Mouse (Mus musculus) neural tube, embryonic 12.5 days (tissue): ENCODE measurements around the gene Aurkaip1. TPM values are rescaled to one million over a fixed set of nuclear protein-coding genes. Genes with fewer than 3 reads are reported as not detected.
A peak's percentile ranks its signal among the peaks of the same experiment; 100 is the strongest.

Source experiments
- ATAC-seq: fragments of 200-750 bp; cut with Nextera tagmentation; 2 replicates; pipeline ENCODE4 v1.8.0; 2017; ENCODE audit warnings: low read depth, mild to moderate bottlenecking, moderate TSS enrichment, moderate library complexity; ENCODE audit not compliant: low FRiP score
- H3K27ac ChIP-seq: fragments of 300-500 bp; sonication (generic); 2 replicates; pipeline ENCODE4 v1.5.1; 2016
- H3K27me3 ChIP-seq: fragments of 300-500 bp; sonication (generic); replicated peaks from 2 replicates; pipeline ENCODE4 v1.6.1; 2016; ENCODE audit warnings: mild to moderate bottlenecking
- H3K36me3 ChIP-seq: fragments of 300-500 bp; sonication (generic); 2 replicates; pipeline ENCODE4 v1.6.1; 2016; ENCODE audit warnings: mild to moderate bottlenecking
- H3K4me1 ChIP-seq: fragments of 300-500 bp; sonication (generic); 2 replicates; pipeline ENCODE4 v1.6.1; 2016
- H3K4me2 ChIP-seq: fragments of 300-500 bp; sonication (generic); replicated peaks from 2 replicates; pipeline ENCODE4 v1.6.1; 2016; ENCODE audit warnings: mild to moderate bottlenecking
- H3K4me3 ChIP-seq: fragments of 300-500 bp; sonication (generic); 2 replicates; pipeline ENCODE4 v1.5.1; 2016
- H3K9ac ChIP-seq: fragments of 300-500 bp; sonication (generic); 2 replicates; pipeline ENCODE4 v1.6.1; 2016; ENCODE audit warnings: mild to moderate bottlenecking
- H3K9me3 ChIP-seq: fragments of 300-500 bp; sonication (generic); 2 replicates; pipeline ENCODE4 v1.6.1; 2016; ENCODE audit warnings: mild to moderate bottlenecking
- WGBS: fragments of 180-500 bp; shearing (Covaris S2); methylation state at CpG from one replicate; pipeline ENCODE4 v1.1.7; 2016; 5-methylcytosine and 5-hydroxymethylcytosine counted together
- polyA plus RNA-seq: library from polyadenylated mRNA; unstranded; fragments of >200 nt; fragmentation: Nextera tagmentation; extraction: Ambion mirVana; gene quantifications from 2 replicates; pipeline ENCODE4 v1.2.1, GENCODE M21; 2016

Aurkaip1 gene
- polyA plus RNA-seq, 1 experiment from 2014 or later = 142 TPM

DNA sequence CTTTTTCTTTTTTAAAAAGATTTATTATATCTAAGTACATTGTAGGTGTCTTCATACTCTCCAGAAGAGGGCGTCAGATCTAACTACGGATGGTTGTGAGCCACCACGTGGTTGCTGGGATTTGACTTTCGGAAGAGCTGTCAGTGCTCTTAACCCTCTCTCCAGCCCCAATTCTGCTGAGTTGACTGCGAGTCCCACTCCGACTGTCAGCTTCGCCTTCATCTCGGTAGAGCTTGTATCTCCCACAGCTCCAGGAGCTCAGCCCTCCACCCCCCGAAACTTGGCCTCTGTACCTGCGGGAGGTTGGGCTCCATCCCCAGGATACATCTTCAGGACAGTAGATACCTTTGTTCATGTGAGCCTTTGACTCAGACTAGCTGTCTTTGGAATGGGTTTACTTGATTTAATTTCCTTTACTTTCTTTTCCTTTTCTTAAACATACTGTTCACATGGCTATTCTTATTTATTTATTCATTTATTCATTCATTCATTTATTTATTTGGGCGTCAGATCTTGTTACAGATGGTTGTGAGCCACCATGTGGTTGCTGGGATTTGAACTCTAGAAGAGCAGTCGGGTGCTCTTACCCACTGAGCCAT, 28.2 kb upstream of the Aurkaip1 start, which contains the start of gene Mrpl20:
Mrpl20 (plus strand) TSS at position 138 of the 599 bp plus-strand sequence.
- peak within 1 kb of the TSS; percentile 91 for H3K4me3 ChIP-seq
- no peaks in the 10 kb centered on the region for H3K27me3 ChIP-seq
- peak within 1 kb of the TSS; percentile 72 for H3K4me2 ChIP-seq
- peaks cover 12% of the 10 kb centered on the region for H3K36me3 ChIP-seq
- peak; percentile 53 for ATAC-seq
- no peaks in the 10 kb centered on the region for H3K9me3 ChIP-seq
- 16% methylated on average over 12 of the region's 12 CpGs for WGBS
- H3K9ac ChIP-seq = peak within 1 kb of the TSS; percentile 86
- peaks cover 17% of the 10 kb centered on the region for H3K4me1 ChIP-seq
- no peak within 1 kb of the TSS for H3K27ac ChIP-seq

DNA sequence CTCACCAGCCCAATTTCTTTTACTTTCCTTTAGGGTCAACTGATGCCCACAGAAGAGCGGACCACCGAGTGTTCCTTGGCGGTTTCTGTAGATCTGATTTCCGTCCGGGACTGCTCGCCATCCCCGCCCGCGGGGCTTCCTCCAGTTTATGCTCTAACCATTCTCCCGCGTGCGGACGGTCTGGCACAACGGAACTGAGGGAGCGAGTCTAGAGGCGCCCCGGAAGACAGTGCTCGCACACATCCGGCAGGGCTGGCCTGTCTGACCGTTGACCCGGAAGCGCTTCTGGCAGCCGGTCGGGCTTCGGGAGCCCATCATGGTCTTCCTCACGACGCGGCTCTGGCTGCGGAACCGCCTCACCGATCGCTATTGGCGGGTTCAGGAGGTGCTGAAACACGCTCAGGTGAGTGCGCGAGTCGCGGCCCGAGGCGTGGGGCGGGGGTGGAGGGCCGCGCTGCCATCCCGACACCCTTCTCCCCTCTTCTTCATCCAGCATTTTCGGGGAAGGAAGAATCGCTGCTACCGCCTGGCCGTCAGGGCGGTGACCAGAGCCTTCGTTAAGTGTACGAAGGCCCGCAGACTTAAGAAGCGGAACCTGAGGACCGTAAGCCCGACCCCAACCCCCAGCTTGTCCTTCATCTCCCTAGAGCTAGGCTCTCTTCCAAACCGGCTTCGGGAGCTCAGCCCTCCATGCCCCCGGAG, 27.6 kb upstream of the Aurkaip1 start:
- H3K27ac ChIP-seq = no peak overlapping the region
- peak overlapping the region; percentile 72 for H3K4me2 ChIP-seq
- under 1% methylated on average over 58 of the region's 58 CpGs for WGBS
- H3K9ac ChIP-seq = peak overlapping the region; percentile 86
- H3K4me3 ChIP-seq = peak overlapping the region; percentile 91
- no peaks in the 10 kb centered on the region for H3K27me3 ChIP-seq
- peak; percentile 95 for ATAC-seq
- peaks cover 17% of the 10 kb centered on the region for H3K4me1 ChIP-seq
- no peaks in the 10 kb centered on the region for H3K9me3 ChIP-seq
- H3K36me3 ChIP-seq = peaks cover 18% of the 10 kb centered on the region

- WGBS = 87% methylated on average over 3 of the region's 3 CpGs
- no peak overlapping the region for H3K4me2 ChIP-seq
- H3K36me3 ChIP-seq = peaks cover 40% of the 10 kb centered on the region
- peaks cover 22% of the 10 kb centered on the region for H3K4me1 ChIP-seq
- no peaks in the 10 kb centered on the region for H3K27me3 ChIP-seq
- H3K9me3 ChIP-seq = no peaks in the 10 kb centered on the region
- ATAC-seq = no peak
- H3K27ac ChIP-seq = no peak overlapping the region
- no peak overlapping the region for H3K4me3 ChIP-seq
- H3K9ac ChIP-seq = no peak overlapping the region
These were observed 23.2 kb upstream of the Aurkaip1 start for GRCm38 (mm10) chr4:155807841-155808240.

DNA sequence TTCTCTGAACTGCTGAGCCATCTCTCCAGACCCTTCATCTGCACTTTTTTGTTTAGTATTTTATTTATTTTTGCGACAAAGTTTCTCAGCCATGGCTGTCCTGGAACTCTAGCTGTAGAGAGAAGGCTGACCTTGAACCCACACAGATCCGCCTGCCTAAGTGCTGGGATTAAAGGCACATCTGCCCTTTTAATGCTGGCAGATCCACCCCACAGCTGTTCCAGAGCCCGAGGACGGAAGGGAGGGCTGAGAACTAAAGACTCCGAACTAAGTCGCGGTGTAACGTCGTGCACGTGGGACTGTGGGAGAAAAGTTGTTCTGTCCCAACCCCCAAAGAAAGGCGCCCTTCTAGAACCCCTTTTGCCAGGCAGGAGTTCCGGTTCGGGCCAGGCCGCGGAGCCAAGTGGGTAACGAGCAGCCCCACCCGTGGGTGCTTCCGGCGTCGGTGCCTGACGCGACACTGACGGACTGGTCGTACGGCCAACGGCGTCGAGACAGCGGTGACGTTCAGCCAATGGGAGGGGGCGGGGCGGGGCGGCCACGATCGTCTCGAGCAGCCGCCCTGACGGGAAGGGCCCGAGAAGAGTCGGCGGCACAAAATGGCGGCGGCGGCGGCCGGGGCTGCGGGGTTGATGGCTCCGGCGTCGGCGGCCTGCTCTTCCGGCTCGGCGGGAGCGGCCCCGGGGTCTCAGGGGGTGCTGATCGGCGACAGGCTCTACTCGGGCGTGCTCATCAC, 19.0 kb upstream of the Aurkaip1 start, which contains the start of gene Ccnl2:
Ccnl2 (plus strand) TSS at position 561 of the 736 bp plus-strand sequence.
- Histone ChIP-seq H3K9me3 (no peaks in the 10 kb centered on the region), H3K4me2 (peak within 1 kb of the TSS; percentile 89), H3K36me3 (peaks cover 68% of the 10 kb centered on the region), H3K27ac (peak within 1 kb of the TSS; percentile 80), H3K27me3 (no peaks in the 10 kb centered on the region), H3K4me1 (peaks cover 22% of the 10 kb centered on the region), H3K4me3 (peak within 1 kb of the TSS; percentile 100), H3K9ac (peak within 1 kb of the TSS; percentile 99)
- under 1% methylated on average over 60 of the region's 60 CpGs for whole genome bisulfite sequencing
- peak; percentile 100 for ATAC-seq

GRCm38 (mm10) chr4:155812665-155813181, 18.3 kb upstream of the Aurkaip1 start:
- no peaks in the 10 kb centered on the region for H3K9me3 ChIP-seq
- ATAC-seq = peak; percentile 45
- WGBS = under 1% methylated on average over 49 of the region's 49 CpGs
- peak overlapping the region; percentile 72 for H3K27ac ChIP-seq
- H3K4me3 ChIP-seq = peak overlapping the region; percentile 100
- peak overlapping the region; percentile 89 for H3K4me2 ChIP-seq
- peaks cover 68% of the 10 kb centered on the region for H3K36me3 ChIP-seq
- H3K9ac ChIP-seq = peak overlapping the region; percentile 99
- peaks cover 22% of the 10 kb centered on the region for H3K4me1 ChIP-seq
- H3K27me3 ChIP-seq = no peaks in the 10 kb centered on the region

DNA sequence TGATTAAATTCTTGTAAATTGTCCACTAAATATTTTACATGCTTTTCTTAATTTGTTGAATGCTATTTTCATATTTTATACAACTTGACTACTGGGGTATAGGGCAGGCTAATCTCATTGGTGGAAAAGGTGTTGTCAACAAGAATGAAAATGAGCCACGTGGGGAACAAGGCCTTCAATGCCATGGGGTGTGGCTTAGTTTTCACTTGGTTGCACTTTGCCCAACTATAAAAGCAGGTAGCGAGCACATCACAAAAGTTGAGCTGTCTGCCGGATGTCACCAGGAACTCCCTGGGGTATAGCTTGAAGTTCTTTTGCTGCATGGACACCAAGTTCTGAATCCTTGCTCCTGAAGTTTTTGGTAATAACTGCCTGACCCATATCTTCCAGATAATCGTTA, 13.5 kb upstream of the Aurkaip1 start:
- Histone ChIP-seq H3K27me3 (no peaks in the 10 kb centered on the region), H3K4me2 (no peak overlapping the region), H3K4me3 (no peak overlapping the region), H3K36me3 (peaks cover 85% of the 10 kb centered on the region), H3K4me1 (peaks cover 14% of the 10 kb centered on the region), H3K9ac (no peak overlapping the region), H3K9me3 (no peaks in the 10 kb centered on the region), H3K27ac (no peak overlapping the region)
- no peak for ATAC-seq
- WGBS = 83% methylated on average over 4 of the region's 4 CpGs

DNA sequence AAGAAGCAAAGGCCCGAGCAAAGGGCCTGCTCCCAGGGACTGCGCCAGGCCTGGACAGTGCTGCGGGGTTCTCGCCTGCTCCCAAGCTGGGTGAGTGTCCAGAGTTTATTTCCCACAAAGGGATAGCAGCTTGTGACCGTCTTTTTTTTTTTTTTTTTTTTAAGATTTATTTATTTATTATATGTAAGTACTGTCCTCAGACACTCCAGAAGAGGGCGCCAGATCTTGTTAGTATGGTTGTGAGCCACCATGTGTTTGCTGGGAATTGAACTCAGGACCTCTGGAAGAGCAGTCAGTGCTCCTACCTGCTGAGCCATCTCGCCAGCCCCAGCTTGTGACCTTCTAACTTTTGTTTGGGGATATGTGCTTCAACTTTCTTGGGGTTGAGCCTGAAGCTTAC, 10.0 kb upstream of the Aurkaip1 start:
- ATAC-seq = no peak
- peaks cover 92% of the 10 kb centered on the region for H3K36me3 ChIP-seq
- H3K27ac ChIP-seq = no peak overlapping the region
- no peak overlapping the region for H3K4me2 ChIP-seq
- H3K9me3 ChIP-seq = no peaks in the 10 kb centered on the region
- 87% methylated on average over 7 of the region's 7 CpGs for WGBS
- H3K4me3 ChIP-seq = no peak overlapping the region
- no peaks in the 10 kb centered on the region for H3K27me3 ChIP-seq
- no peak overlapping the region for H3K9ac ChIP-seq
- H3K4me1 ChIP-seq = no peaks in the 10 kb centered on the region

DNA sequence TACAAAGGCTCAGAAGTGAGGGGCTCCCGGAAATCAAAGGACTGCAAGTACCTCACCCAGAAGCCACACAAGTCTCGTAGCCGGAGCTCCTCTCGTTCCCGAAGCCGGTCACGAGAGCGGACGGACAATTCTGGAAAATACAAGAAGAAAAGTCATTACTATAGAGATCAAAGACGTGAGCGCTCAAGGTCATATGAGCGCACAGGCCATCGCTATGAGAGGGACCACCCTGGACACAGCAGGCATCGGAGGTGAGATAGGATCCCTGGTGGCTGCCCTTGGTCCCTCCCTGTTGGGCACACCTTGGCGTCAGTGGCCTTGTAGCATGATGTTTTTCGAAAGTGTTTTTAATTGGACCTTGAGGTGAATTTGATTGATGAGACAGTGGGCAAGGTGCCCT, 7.6 kb upstream of the Aurkaip1 start:
- no peak for ATAC-seq
- H3K9ac ChIP-seq = no peak overlapping the region
- WGBS = 95% methylated on average over 16 of the region's 16 CpGs
- no peak overlapping the region for H3K4me3 ChIP-seq
- H3K36me3 ChIP-seq = peaks cover 86% of the 10 kb centered on the region
- no peaks in the 10 kb centered on the region for H3K27me3 ChIP-seq
- no peaks in the 10 kb centered on the region for H3K9me3 ChIP-seq
- no peaks in the 10 kb centered on the region for H3K4me1 ChIP-seq
- no peak overlapping the region for H3K27ac ChIP-seq
- H3K4me2 ChIP-seq = no peak overlapping the region

DNA sequence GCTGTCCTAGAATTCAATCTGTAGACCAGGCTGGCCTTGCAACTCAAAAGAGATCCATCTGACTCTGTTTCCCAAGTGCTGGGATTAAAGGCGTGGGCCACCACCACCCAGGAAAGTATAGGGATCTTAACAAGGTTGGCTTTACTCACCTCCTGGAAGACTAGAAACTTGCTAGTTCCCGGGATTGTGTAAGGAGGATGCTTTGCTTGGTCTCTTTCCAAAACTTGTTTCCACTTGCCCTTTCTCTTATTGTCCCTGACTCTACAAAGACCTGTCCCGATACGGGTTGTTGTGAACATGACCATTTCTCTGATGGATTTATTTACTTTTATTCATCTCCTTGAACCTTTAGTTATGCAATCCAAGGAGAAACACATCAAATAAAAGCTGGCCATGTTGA, 1.2 kb upstream of the Aurkaip1 start:
- Histone ChIP-seq H3K9ac (no peak overlapping the region), H3K4me1 (peaks cover 19% of the 10 kb centered on the region), H3K36me3 (peaks cover 35% of the 10 kb centered on the region), H3K4me2 (no peak overlapping the region), H3K27me3 (no peaks in the 10 kb centered on the region), H3K9me3 (no peaks in the 10 kb centered on the region), H3K4me3 (no peak overlapping the region), H3K27ac (no peak overlapping the region)
- 95% methylated on average over 4 of the region's 4 CpGs for WGBS
- no peak for ATAC-seq

- no peaks in the 10 kb centered on the region for H3K27me3 ChIP-seq
- peaks cover 28% of the 10 kb centered on the region for H3K36me3 ChIP-seq
- WGBS = 57% methylated on average over 8 of the region's 8 CpGs
- no peak overlapping the region for H3K9ac ChIP-seq
- peak overlapping the region; percentile 83 for H3K4me2 ChIP-seq
- no peak overlapping the region for H3K27ac ChIP-seq
- ATAC-seq = no peak; the same call in 1 of the 2 replicates
- no peak overlapping the region for H3K4me3 ChIP-seq
- peaks cover 19% of the 10 kb centered on the region for H3K4me1 ChIP-seq
- no peaks in the 10 kb centered on the region for H3K9me3 ChIP-seq
These were observed 476 bp upstream of the Aurkaip1 start for GRCm38 (mm10) chr4:155830596-155830995.

DNA sequence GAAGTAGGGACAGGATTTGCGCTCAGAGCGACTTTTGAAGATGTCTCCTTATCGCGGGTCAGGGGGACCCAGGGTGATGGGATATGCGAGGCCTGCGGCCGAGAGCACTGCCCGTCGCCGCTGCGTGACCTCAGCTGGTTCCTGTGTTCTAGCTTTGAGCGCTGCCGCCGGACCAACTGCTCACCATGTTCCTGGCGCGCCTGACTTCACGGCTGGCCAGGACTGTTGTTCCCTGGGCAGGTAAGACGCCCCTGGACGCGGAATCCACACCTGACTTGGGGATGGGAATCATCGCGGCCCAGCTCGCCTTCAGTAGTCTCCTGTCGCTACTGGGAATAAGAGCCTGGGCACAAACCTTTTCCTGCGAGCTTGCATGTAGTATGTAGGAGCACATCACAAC, 759 bp downstream of the Aurkaip1 start:
- Histone ChIP-seq H3K4me1 (peaks cover 19% of the 10 kb centered on the region), H3K4me2 (peak overlapping the region; percentile 83), H3K36me3 (peaks cover 23% of the 10 kb centered on the region), H3K27ac (0 out of 2 replicates have a peak overlapping the region, but pooled peaks have one; percentile 23), H3K9me3 (no peaks in the 10 kb centered on the region), H3K27me3 (no peaks in the 10 kb centered on the region), H3K9ac (peak overlapping the region; percentile 83), H3K4me3 (peak overlapping the region; percentile 72)
- WGBS = 1% methylated on average over 25 of the region's 25 CpGs
- ATAC-seq = peak; percentile 27

GRCm38 (mm10) chr4:155832321-155832720, 1.2 kb downstream of the Aurkaip1 start:
- Histone ChIP-seq H3K27ac (no peak overlapping the region), H3K27me3 (no peaks in the 10 kb centered on the region), H3K4me2 (peak overlapping the region; percentile 83), H3K9me3 (no peaks in the 10 kb centered on the region), H3K36me3 (peaks cover 18% of the 10 kb centered on the region), H3K4me3 (peak overlapping the region; percentile 72), H3K4me1 (peaks cover 19% of the 10 kb centered on the region), H3K9ac (peak overlapping the region; percentile 83)
- no peak for ATAC-seq
- 55% methylated on average over 10 of the region's 10 CpGs for WGBS
